In genomic region chr13:59431124-59431864, GRCm38 (mm10) we compare ENCODE assay signal across 8 mouse cellular contexts.
A peak's percentile ranks its signal among the peaks of the same experiment; 100 is the strongest.
DNase-seq lines count a peak whose midpoint lies in the region; ATAC-seq lines count a peak whose summit lies in the region.

No protein-coding gene starts in this region.

- no peaks in the 10 kb centered on the region for H3K4me1 ChIP-seq in neural tube, embryonic 11.5 days (ENCODE audit: control insufficient read depth, insufficient read depth, low read length)

- H3K27me3 ChIP-seq in neural tube, embryonic 11.5 days (ENCODE audit: control insufficient read depth, insufficient read depth, low read length): no peaks in the 10 kb centered on the region

- no peak overlapping the region for H3K4me3 ChIP-seq in neural tube, embryonic 11.5 days (ENCODE audit: low read depth, low read length)

- no peak overlapping the region for H3K4me2 ChIP-seq in neural tube, embryonic 11.5 days (ENCODE audit: low read depth)

- WGBS in neural tube, embryonic 11.5 days: 58% methylated on average over 18 of the region's 18 CpGs

- no peak overlapping the region for H3K27ac ChIP-seq in neural tube, embryonic 11.5 days (ENCODE audit: low read depth, low read length)

- no peaks in the 10 kb centered on the region for H3K9me3 ChIP-seq in neural tube, embryonic 11.5 days (ENCODE audit: control insufficient read depth, low read length)

- peak; percentile 62 for DNase-seq in neural tube, embryonic 11.5 days (ENCODE audit: low spot score)
- DNase-seq in neural tube, embryonic 10.5 days (ENCODE audit: extremely low spot score, low spot score): no peak
- DNase-seq in cerebellum, postnatal 25 days: peak; percentile 80 to 87
- peak; percentile 10 to 30 for DNase-seq in heart, adult 9 months (ENCODE audit: low spot score in 2 of 2)
- DNase-seq in kidney, postnatal 10 days: peak; percentile 53
- peak; percentile 54 for DNase-seq in mesoderm, embryonic 11.5 days (ENCODE audit: low read depth, low spot score)
- no peak for DNase-seq in yolk sac, embryonic 10.5 days (ENCODE audit: low spot score)

- ATAC-seq in neural tube, embryonic 11.5 days (ENCODE audit: insufficient read depth, low FRiP score, low TSS enrichment): no peak
- ATAC-seq in megakaryocyte-erythroid progenitor cell, adult 5-6 weeks (replicated peaks; ENCODE audit: low FRiP score, low TSS enrichment, poor library complexity, severe bottlenecking): no peak

- no peak overlapping the region for H3K9ac ChIP-seq in neural tube, embryonic 11.5 days (ENCODE audit: low read length)

- no peaks in the 10 kb centered on the region for H3K36me3 ChIP-seq in neural tube, embryonic 11.5 days (ENCODE audit: control insufficient read depth, insufficient read depth, low read length)

Comparison
In these comparisons a context has a peak if more than half of its experiments do, and no peak if none do; other contexts are left out.
1. DNase-seq: peak in neural tube, embryonic 11.5 days (single experiment), cerebellum, postnatal 25 days (2 of 2), heart, adult 9 months (2 of 2), kidney, postnatal 10 days (single experiment) and mesoderm, embryonic 11.5 days (single experiment); none in neural tube, embryonic 10.5 days (single experiment) and yolk sac, embryonic 10.5 days (single experiment).